Mouse (Mus musculus) heart, embryonic 14.5 days (tissue): Measurements from ENCODE around the gene Slc39a11. TPM values are rescaled to one million over a fixed set of nuclear protein-coding genes. Genes with fewer than 3 reads are reported as not detected.

Experiments used
- ATAC-seq: fragments of 200-750 bp; cut with Nextera tagmentation; 2 replicates; pipeline ENCODE4 v1.8.0; 2017; ENCODE audit warnings: low read depth, moderate TSS enrichment; ENCODE audit not compliant: insufficient number of reproducible peaks, insufficient read depth, low FRiP score
- H3K27ac ChIP-seq, 2 experiments: fragments of 200-500 bp in 1 of 2; fragments of 300-500 bp in 1 of 2; sonication (generic) in 1 of 2; replicated peaks in 1 of 2; 2 replicates each; pipeline ENCODE4 v1.5.1; 2012 to 2014; ENCODE audit warnings: low read depth in 2 of 2, low read length in 2 of 2, control low read depth in 1 of 2, mild to moderate bottlenecking in 1 of 2, mixed read lengths in 1 of 2; ENCODE audit not compliant: control insufficient read depth in 1 of 2, insufficient read depth in 1 of 2
- H3K27me3 ChIP-seq: fragments of 300-500 bp; sonication (generic); 2 replicates; pipeline ENCODE4 v1.6.1; 2014; ENCODE audit warnings: mild to moderate bottlenecking, low read length, control low read depth; ENCODE audit not compliant: control insufficient read depth, insufficient read depth
- H3K36me3 ChIP-seq: fragments of 300-500 bp; sonication (generic); 2 replicates; pipeline ENCODE4 v1.6.1; 2014; ENCODE audit warnings: mild to moderate bottlenecking, control low read depth, low read length, mixed read lengths; ENCODE audit not compliant: control insufficient read depth, insufficient read depth
- H3K4me1 ChIP-seq, 2 experiments: fragments of 200-500 bp in 1 of 2; fragments of 300-500 bp in 1 of 2; sonication (generic) in 1 of 2; 2 replicates each; pipeline ENCODE4 v1.6.1; 2012 to 2014; ENCODE audit warnings: low read length in 2 of 2, control low read depth in 1 of 2, mixed read lengths in 1 of 2; ENCODE audit not compliant: control insufficient read depth in 2 of 2, insufficient read depth in 2 of 2
- H3K4me2 ChIP-seq: fragments of 300-500 bp; sonication (generic); 2 replicates; pipeline ENCODE4 v1.6.1; 2014; ENCODE audit warnings: mild to moderate bottlenecking, low read length
- H3K4me3 ChIP-seq, 2 experiments: fragments of 200-500 bp in 1 of 2; fragments of 300-500 bp in 1 of 2; sonication (generic) in 1 of 2; 2 replicates each; pipeline ENCODE4 v1.5.1; 2012 to 2014; ENCODE audit warnings: low read length in 2 of 2, mild to moderate bottlenecking in 2 of 2, control low read depth in 1 of 2, low read depth in 1 of 2, moderate library complexity in 1 of 2; ENCODE audit not compliant: control insufficient read depth in 1 of 2, insufficient read depth in 1 of 2
- H3K9ac ChIP-seq: fragments of 300-500 bp; sonication (generic); 2 replicates; pipeline ENCODE4 v1.6.1; 2014; ENCODE audit warnings: mild to moderate bottlenecking, low read length
- H3K9me3 ChIP-seq: fragments of 300-500 bp; sonication (generic); 2 replicates; pipeline ENCODE4 v1.6.1; 2016; ENCODE audit warnings: low read length, control low read depth; ENCODE audit not compliant: control insufficient read depth
- WGBS: fragments of 180-500 bp; shearing (Covaris S2); extraction: QIAGEN DNeasy Blood & Tissue Kit; methylation state at CpG from one replicate; pipeline ENCODE4 v1.1.7; 2014; 5-methylcytosine and 5-hydroxymethylcytosine counted together
- polyA plus RNA-seq: library from polyadenylated mRNA; unstranded; fragments of >200 nt; fragmentation: Nextera tagmentation; extraction: Ambion mirVana; gene quantifications from 2 replicates; pipeline ENCODE4 v1.2.1, GENCODE M21; 2014

The Slc39a11 gene
- polyA plus RNA-seq, 1 experiment from 2014 or later = 13.6 TPM

GRCm38 (mm10) chr11:113373926-113374325 is 276.0 kb downstream of the Slc39a11 start:
- Histone ChIP-seq H3K4me1 (no peaks in the 10 kb centered on the region), H3K9ac (no peak overlapping the region), H3K27me3 (no peaks in the 10 kb centered on the region), H3K4me2 (no peak overlapping the region), H3K27ac (no peak overlapping the region), H3K9me3 (no peaks in the 10 kb centered on the region), H3K36me3 (no peaks in the 10 kb centered on the region), H3K4me3 (no peak overlapping the region)
- 89% methylated on average over 10 of the region's 10 CpGs for WGBS
- ATAC-seq = no peak

- H3K36me3 ChIP-seq = no peaks in the 10 kb centered on the region
- no peak for ATAC-seq
- WGBS = 90% methylated on average over 9 of the region's 9 CpGs
- H3K27ac ChIP-seq = no peak overlapping the region
- no peak overlapping the region for H3K9ac ChIP-seq
- H3K4me2 ChIP-seq = no peak overlapping the region
- H3K4me3 ChIP-seq = no peak overlapping the region
- no peaks in the 10 kb centered on the region for H3K9me3 ChIP-seq
- no peaks in the 10 kb centered on the region for H3K27me3 ChIP-seq
- H3K4me1 ChIP-seq = no peaks in the 10 kb centered on the region
Observed at GRCm38 (mm10) chr11:113373331-113373730, 276.5 kb downstream of the Slc39a11 start.

GRCm38 (mm10) chr11:113368046-113368445 is 281.8 kb downstream of the Slc39a11 start:
- no peak overlapping the region for H3K4me3 ChIP-seq
- H3K9me3 ChIP-seq = no peaks in the 10 kb centered on the region
- peaks cover 9 to 11% of the 10 kb centered on the region in 2 experiments for H3K4me1 ChIP-seq
- H3K27me3 ChIP-seq = no peaks in the 10 kb centered on the region
- no peak overlapping the region for H3K27ac ChIP-seq
- H3K4me2 ChIP-seq = no peak overlapping the region
- no peak for ATAC-seq
- H3K9ac ChIP-seq = no peak overlapping the region
- H3K36me3 ChIP-seq = no peaks in the 10 kb centered on the region
- 73% methylated on average over 13 of the region's 13 CpGs for WGBS

DNA sequence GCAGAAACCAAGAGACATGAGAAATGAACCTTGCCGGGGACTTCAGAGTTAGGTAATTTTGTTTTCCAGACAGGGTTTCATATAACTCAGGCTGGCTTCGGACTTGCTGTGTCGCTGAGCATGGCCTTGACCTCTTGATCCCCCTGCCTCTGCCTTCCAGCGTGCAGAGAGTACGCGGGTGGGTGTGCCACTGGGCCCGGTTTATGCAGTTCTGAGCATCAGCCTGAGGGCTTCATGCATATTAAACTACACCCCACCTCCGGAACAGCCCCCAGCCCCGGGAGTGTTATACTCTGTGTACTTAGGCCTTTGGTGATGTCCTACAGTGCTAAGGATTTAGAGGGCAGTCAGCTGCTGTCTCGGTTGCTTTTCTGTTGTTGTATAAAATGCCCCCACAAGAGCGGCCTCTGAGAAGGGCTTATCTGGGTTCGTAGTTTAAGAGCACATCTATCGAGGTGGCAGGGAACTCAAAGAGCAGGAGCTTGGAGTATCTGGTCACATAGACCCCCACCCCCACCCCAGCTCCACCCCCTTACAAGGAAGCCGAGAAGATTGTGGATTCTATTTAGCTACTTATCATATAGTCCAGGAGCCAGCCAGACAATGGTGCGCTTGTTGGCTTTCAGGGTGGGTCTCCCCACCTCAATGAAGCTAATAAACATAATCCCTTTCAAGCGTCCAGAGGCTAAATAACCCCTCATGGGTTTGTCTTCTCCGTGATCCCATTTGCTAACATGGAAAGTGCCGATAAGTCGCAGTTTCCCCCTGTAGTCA is 283.4 kb downstream of the Slc39a11 start:
- Histone ChIP-seq H3K36me3 (no peaks in the 10 kb centered on the region), H3K4me3 (no peak overlapping the region), H3K27ac (peak overlapping the region; percentile 38 to 53; a peak in 2 of 4 replicates), H3K9ac (no peak overlapping the region), H3K4me2 (peak overlapping the region; percentile 30), H3K9me3 (no peaks in the 10 kb centered on the region), H3K4me1 (peaks cover 9 to 11% of the 10 kb centered on the region in 2 experiments), H3K27me3 (no peaks in the 10 kb centered on the region)
- ATAC-seq = no peak
- WGBS = 26% methylated on average over 19 of the region's 19 CpGs

DNA sequence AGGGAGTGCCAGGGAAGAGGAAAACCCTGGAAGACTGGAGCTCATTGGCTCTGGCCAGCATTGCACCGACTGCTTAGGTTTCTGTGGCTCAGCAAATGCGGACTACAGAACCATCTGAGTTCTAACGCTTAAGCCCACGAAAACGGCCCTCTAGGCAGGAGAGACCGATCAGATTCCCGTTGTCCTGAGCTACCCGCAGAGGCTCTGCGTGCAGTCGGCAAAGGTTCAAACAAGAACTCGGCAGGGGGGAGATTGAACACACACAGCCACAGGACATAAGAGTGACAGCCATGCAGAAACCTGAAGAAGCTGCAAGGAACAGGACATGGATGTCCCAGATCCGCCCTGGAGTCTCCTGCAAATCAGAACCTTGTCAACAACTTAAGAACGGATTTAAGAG is 286.1 kb downstream of the Slc39a11 start:
- WGBS = 37% methylated on average over 13 of the region's 13 CpGs
- no peak for ATAC-seq
- Histone ChIP-seq H3K4me2 (no peak overlapping the region), H3K4me1 (peaks cover 9 to 11% of the 10 kb centered on the region in 2 experiments), H3K9ac (no peak overlapping the region), H3K27ac (no peak overlapping the region), H3K4me3 (no peak overlapping the region), H3K9me3 (no peaks in the 10 kb centered on the region), H3K27me3 (no peaks in the 10 kb centered on the region), H3K36me3 (no peaks in the 10 kb centered on the region)

DNA sequence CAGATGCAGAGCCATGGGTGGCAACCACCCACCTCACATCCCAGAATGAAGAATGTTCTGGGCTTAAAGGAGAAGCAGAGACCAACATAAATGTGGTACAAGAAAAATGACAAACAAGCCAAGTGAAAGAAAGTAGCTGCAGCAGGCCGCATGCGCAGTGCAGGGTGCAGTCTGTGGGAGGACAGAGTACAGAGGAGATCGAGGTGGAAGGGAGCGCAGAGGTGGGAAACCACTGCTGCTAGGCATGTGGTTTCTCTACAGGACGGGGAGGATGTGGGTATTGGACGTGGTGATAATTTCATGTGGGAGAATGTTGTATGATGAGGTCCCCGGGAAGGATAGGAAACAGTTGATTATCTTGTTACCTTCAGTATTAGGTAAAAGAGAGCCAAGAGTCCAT is 287.3 kb downstream of the Slc39a11 start:
- Histone ChIP-seq H3K9ac (no peak overlapping the region), H3K27ac (no peak overlapping the region), H3K36me3 (no peaks in the 10 kb centered on the region), H3K4me2 (no peak overlapping the region), H3K4me3 (no peak overlapping the region), H3K9me3 (no peaks in the 10 kb centered on the region), H3K4me1 (peaks cover 9 to 11% of the 10 kb centered on the region in 2 experiments), H3K27me3 (no peaks in the 10 kb centered on the region)
- ATAC-seq = no peak
- 87% methylated on average over 7 of the region's 7 CpGs for WGBS

- no peak overlapping the region for H3K4me3 ChIP-seq
- H3K4me2 ChIP-seq = no peak overlapping the region
- 86% methylated on average over 10 of the region's 10 CpGs for WGBS
- H3K27ac ChIP-seq = no peak overlapping the region
- H3K9me3 ChIP-seq = no peaks in the 10 kb centered on the region
- no peak overlapping the region for H3K9ac ChIP-seq
- H3K36me3 ChIP-seq = no peaks in the 10 kb centered on the region
- no peak for ATAC-seq
- H3K27me3 ChIP-seq = no peaks in the 10 kb centered on the region
- no peaks in the 10 kb centered on the region for H3K4me1 ChIP-seq
Observed at GRCm38 (mm10) chr11:113360049-113360835, 289.6 kb downstream of the Slc39a11 start.
